Mouse (Mus musculus) gastrocnemius, postnatal 14 days (tissue): ENCODE results near the gene Stn1. TPM values are rescaled to one million over a fixed set of nuclear protein-coding genes. Genes with fewer than 3 reads are reported as not detected.

Experiments
- DNase-seq: peaks from one replicate; pipeline ENCODE4 v3.0.0; 2021; ENCODE audit warnings: mixed read lengths
- intact Hi-C: fragments of 180-260 bp; cut with DNase I; formaldehyde crosslinking; loops from one replicate; pipeline ENCODE4 v1.15.1; 2025; ENCODE audit warnings: low total_unique reads
- total RNA-seq, 2 experiments: library from RNA; stranded (reverse); gene quantifications; 2 replicates each; pipeline ENCODE4 v1.2.3; 2021

The Stn1 gene
- total RNA-seq, 2 experiments from 2014 or later = 6.8 to 11.2 TPM

DNA sequence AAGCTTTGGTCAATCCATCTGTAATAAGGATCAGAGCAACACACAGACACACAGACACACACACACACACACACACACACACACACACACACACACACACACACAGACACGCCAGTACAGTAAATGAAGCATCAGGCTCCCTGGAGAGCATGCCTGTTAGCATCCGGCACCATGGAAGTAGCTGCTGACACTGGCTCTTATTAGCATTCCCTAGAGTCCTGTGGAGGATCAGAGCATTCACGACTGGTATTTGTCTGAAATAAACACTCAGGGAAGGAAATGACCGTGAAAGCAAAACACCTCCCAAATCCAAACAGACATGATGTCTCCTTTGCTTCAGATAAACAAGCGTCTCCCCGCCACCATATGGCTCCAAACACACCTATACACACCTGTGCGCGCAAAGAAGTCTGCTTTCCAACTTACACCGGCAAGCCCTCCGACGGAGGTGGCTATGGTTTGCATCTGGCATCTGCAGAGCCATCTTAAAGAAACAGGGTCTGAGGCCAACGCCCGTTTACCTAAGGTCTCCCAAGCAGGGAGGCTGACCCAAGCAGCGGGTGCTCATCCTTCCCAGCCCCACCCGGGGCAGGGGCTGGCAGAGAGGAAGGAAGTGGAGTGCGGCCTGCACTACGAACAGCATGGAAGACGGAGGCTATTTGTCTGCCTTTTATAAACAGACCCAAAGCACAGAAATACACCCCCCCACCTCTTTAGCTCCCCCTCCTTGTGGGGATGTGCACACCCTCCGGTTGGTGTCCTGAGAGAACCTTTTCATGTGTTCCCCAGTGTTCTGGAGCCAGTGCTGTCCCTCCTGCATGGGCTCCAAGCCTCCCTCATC, 77.0 kb downstream of the Stn1 start:
- intact Hi-C loops = no loop called here
- DNase-seq = no peak

GRCm38 (mm10) chr19:47459214-47459613, 78.1 kb downstream of the Stn1 start:
- intact Hi-C loops = no loop called here
- DNase-seq = no peak

DNA sequence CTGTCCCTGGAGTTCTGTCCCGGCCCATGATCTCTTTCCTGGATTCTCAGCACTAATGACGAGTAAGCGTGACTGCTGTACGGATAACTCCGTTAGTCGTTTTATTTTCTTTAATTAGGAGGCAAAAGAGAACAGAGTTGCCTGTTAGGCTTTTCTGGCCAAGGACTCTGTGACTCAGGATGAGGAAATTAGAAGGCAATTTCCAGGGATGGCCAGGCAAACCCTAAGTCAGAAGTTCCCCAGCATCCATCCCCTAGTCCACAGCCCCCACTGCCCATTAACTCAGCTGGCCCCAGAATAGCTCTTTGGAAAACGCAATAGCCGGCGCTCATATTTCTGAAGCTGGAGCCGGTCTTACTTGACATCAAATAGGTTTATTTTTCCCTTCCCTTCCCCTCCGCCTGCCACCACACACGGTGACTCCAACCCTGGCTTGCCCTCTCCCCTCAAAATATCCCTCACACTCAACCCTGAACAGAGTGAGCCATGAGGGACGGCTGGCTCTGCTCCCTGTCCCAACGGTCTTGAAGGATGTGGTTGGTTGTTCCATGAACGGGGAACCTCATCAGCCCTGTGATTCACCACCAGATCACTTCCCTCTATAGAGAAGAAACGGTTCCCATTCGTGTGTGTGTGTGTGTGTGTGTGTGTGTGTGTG, 78.7 kb downstream of the Stn1 start:
- DNase-seq = peak; percentile 61
- intact Hi-C loops = no loop called here

DNA sequence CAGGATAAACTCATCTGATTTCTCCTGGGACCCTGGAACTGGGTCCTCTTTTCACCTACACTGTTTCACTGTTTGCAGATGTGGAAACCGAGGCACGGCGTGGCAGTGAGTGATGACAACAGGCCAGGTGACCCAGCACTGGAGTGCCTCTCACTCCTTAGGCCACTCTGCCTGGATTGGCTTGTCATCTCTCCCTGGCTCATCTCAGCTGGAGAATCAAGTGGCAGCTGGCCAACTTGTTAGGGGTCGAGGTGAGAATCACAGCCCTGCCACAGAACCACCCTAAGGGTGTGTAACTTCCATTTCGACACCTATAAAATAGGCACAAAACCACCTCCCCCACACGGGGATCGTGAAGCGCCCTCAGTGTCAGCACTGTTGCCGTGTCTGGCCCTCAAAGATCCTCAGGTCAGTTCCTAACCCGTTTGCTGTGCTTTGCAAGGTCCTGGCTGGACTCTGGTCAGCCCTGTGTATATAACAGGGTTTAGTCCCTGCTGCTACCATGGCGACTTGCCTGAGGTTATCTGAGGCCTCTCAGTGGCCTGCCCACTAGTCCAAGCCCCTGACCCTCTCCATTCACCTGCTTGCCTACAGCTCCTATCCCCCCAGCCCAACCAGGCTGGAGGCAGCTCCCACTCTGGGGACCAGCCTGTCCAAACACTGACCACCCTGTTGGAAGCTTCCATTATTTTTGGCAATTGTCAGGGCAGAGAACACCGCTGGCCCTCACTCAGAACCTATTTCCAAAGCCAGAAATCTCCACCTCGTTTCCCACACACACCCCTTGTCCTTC, 79.4 kb downstream of the Stn1 start:
- DNase-seq = peak; percentile 52
- intact Hi-C loops = no loop called here

- no peak for DNase-seq
- intact Hi-C loops = no loop called here
Measured at GRCm38 (mm10) chr19:47456021-47456420, 81.3 kb downstream of the Stn1 start.

DNA sequence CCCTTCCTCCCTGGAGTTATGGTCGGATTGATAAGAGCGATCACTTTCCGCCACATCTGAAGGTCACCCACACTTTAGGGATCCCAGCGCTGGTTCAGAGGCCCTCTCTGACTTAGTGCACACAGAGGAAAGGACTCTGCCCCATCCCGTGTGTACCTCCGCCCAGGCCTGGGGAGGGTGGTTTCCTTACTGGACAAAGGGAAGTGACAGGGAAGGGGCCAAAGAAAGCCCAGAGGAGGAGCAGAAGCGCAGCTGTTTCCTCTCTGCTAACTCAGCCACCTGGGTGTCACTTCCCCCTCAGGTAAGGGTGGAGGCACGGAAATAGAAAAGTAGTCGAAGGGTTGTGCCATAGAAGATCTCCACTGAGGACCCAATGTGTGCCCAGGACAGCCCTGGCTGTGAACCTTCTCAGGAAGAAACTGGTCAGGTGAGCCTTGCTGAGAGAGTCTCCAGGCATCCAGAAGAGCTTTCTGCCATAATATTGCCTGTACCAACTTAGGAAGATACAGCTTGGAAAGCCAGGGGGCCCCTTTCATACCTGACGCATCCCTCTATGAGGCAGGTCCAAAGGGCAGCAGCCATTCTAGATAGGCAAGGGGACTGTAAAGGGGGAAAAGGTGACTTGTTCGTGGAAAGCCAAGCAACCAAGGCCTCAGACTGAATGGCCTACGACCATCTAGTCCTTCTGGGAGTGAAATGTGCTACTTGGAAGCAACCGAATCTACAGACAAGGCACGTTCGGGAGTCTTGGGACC, 82.1 kb downstream of the Stn1 start:
- no peak for DNase-seq
- intact Hi-C loops = no loop called here

- intact Hi-C loops = no loop called here
- DNase-seq = no peak
Measured at GRCm38 (mm10) chr19:47454167-47455000, 82.9 kb downstream of the Stn1 start.

DNA sequence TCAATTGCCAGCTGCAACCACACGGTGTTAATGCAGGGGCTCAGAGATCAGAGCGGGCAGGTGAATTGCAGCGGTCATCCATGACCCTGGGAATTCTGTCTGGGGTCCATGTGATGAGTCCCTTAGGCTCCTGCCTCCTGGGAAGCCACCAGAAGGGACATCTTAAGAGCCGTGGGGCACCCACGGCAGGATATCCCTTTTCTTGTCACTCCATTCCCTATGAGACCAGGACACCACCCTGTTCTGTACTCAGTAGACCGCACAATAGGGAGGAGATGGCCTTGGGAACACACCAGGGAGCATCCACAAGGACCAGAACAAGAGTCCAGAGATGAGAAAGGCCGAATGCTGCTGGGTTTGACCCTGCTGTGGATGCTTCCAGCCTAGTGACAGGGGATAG, 84.0 kb downstream of the Stn1 start:
- DNase-seq = no peak
- intact Hi-C loops = no loop called here

DNA sequence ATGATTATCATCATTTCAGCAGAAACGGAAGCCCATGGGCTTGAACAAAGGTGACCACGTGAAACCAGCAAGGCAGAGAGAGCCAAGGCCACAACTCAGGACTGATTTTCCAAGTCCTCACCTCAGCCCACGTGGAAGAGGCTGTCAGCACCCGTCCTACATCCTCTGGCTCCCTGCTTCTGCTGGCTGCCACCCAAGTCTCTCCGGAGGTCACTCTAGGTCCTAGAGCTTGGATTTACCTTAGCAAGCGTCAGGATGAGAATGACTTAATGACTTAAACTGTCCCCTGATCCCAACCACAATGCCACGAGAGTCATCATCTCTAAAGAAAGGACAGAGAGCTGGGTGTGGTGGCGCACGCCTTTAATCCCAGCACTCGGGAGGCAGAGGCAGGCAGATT, 84.6 kb downstream of the Stn1 start:
- intact Hi-C loops = no loop called here
- DNase-seq = peak; percentile 62

GRCm38 (mm10) chr19:47452211-47452610, 85.1 kb downstream of the Stn1 start:
- DNase-seq = no peak
- intact Hi-C loops = no loop called here

- DNase-seq = no peak
Measured at GRCm38 (mm10) chr19:47451476-47452113, 85.7 kb downstream of the Stn1 start.

More at GRCm38 (mm10) chr19:47451476-47452113, 85.7 kb downstream of the Stn1 start:
- intact Hi-C loops = no loop called here

Other genes starting within 250 kb of the Stn1 start
- gene Sh3pxd2a, start 73.1 kb downstream of the Stn1 start, total RNA-seq = 10 to 100 TPM; 50.6 to 58.9 TPM
- gene Slk, start 42.2 kb upstream of the Stn1 start, total RNA-seq = 10 to 100 TPM; 25.6 to 28.4 TPM
- under 1 TPM; 0.31 to 0.33 TPM for gene Col17a1, start 154.6 kb upstream of the Stn1 start, total RNA-seq
- gene Sfr1, start 194.2 kb upstream of the Stn1 start, total RNA-seq = 10 to 100 TPM; 75.8 to 80.2 TPM